Mouse (Mus musculus) forelimb bud, embryonic 11.5 days (tissue): ENCODE measurements at regions not wholly inside any gene's neighbourhood (a gene's known extent, or its start where the extent isn't known, plus 50 kb on each side); places are given as distances from the start of the nearest gene placed in this dataset.
"Not testable (repeated sequence)": the region's sequence is repeated elsewhere in the genome, so short reads cannot be mapped to it uniquely, and the experiment has no call there.

Source experiments
- DNase-seq: peaks from one replicate; pipeline ENCODE4 v3.0.0-alpha.2; 2012; ENCODE audit warnings: low read depth, low spot score

GRCm38 (mm10) chr17:60966401-60966800, 1914.7 kb downstream of the Efna5 start:
- no peak for DNase-seq

- no peak for DNase-seq
These were observed 1915.5 kb downstream of the Efna5 start for GRCm38 (mm10) chr17:60965660-60966059.

DNA sequence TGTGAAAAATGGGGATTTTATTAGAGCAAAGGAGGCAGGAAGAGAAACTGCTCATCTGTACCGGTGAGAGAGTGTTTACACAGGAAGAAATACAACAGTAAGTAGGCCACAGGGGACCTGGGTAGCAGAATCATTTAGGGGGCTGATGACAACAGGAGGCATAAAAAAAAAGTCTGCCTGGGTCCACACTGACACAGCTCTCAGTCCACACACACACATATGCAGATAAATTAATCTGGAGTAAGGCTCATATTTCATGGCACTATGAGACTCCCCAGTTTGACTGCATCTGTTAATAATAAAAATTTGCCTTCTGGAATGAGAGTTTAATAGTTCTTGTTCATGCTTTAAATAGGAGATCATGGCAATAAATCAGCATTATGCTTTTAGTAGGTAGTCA, 1929.7 kb downstream of the Efna5 start:
- DNase-seq = peak; percentile 46

DNA sequence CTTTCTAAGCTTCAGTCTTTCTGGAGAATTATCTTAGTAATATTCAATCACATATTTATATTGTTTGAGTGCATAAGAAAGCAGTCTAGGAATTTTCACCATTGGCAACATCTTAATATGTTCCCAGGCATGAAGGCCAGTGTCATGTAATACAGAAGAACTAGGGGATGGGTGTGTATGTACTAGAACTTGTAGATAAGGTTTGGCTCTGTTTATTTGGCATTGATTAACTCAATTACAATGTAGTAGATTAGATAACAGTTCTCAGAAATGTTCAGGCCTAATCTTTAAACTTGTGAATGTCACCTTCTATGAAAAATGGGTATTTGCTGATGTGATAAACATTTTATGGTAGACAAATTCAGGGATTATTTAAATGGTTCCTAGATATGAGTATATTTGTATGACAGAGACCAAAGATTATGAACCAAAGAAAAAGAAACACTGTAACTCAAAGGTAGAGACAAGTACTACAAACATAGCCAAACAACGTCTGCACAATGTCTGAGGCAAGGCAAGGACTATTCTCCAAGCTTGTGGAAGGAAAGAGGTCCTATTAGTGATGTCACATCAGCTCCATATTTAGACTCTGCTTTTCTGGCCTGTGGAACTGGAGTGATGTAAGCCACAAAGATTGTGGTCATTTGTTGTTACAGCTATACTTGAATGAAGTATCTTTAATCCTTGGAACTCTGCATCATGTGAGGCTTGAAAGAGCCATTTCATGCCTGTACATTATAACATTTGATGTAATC, 1924.8 kb upstream of the Nudt12 start:
- DNase-seq = no peak

GRCm38 (mm10) chr17:60934223-60934622, 1921.1 kb upstream of the Nudt12 start:
- no peak for DNase-seq

GRCm38 (mm10) chr17:60925822-60926383, 1912.7 kb upstream of the Nudt12 start:
- no peak for DNase-seq

DNA sequence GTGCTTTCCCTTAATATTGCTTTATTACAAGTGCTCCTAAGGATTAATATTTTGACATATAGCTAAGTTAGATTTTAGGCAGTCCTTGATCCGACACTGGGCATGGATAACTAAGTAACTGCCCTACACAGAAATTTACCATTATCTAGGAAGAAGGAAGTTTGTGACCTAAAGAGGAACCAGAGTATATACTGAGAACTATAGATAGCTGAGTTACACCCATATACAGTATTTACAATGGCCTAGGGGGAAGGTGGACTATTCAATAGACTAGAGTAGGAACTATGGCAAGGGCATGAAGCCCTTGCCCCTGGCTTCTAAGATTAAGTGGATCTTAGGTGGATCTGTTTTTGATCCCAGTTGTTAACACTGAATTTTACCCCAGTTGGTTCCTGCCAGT, 1869.5 kb upstream of the Nudt12 start:
- not testable (repeated sequence) for DNase-seq

GRCm38 (mm10) chr17:60857445-60857844, 1844.3 kb upstream of the Nudt12 start:
- DNase-seq = no peak

DNA sequence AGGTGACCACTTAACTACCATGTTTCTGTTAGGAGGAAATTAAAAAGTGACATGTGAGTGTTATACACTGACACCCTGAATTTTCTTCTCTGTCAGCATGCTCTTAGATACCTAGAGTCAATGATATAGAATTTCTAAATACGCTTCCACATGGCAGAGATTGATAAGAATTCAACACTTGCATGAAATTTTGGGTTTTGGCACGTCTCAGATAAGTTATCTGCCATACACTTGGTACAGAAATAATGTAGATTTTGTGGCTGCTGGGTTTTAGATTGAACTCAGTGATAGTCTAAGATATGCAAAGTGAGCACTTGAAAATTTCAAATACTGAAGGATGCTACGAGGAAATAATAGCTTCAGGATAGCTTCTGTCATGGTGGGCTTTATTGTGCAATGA, 1841.5 kb upstream of the Nudt12 start:
- DNase-seq = no peak

DNA sequence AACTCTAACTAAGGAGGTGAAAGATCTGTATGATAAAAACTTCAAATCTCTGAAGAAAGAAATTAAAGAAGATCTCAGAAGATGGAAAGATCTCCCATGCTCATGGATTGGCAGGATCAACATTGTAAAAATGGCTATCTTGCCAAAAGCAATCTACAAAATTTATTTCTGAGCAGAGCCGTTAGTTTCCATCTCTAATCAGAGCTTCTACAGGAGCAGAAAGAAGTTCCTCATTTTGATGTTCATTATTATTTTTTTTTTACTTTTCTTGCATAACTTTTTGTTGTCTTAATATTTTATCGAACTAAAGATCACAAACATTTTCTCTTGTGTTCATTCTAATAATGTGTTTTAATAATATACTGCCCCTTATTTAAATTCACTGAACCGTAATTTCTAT, 1825.6 kb upstream of the Nudt12 start:
- not testable (repeated sequence) for DNase-seq

- no peak for DNase-seq
These were observed 1819.4 kb upstream of the Nudt12 start for GRCm38 (mm10) chr17:60832531-60832930.

- no peak for DNase-seq
These were observed 1817.3 kb upstream of the Nudt12 start for GRCm38 (mm10) chr17:60830498-60830897.

DNA sequence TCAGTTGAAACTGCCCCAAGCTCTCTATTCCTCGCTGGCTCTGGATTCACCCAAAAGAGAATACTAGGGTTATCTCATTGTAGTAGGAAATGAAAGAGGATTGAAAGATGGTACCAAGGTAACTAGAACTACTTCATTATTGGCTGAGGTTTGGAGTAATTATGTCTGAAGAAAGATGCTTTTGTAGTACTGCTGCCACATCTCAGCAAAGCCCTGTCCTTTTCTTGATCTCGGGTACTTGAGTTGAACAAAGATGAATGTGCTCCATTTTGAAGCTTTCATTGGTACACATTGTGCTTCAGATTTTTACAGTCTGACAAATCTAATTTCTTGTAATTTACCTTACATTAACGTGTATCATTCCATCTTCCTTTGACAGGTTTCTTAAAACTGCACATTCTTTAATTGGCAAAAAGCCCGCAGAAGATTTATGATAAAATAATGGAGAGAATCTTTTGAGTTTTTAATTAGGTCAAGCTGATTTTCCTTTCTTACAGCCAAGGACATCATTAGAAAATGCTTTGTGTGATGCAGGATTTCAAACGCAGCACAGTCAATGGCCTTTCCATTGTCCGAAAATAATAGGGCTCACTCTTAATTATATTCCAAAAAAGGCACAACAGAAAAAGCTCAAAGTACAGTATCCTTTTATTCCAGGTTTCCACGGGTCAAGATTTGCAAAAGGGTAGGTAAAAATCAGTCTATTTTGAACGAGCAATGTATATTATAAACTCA, 1791.7 kb upstream of the Nudt12 start:
- no peak for DNase-seq

DNA sequence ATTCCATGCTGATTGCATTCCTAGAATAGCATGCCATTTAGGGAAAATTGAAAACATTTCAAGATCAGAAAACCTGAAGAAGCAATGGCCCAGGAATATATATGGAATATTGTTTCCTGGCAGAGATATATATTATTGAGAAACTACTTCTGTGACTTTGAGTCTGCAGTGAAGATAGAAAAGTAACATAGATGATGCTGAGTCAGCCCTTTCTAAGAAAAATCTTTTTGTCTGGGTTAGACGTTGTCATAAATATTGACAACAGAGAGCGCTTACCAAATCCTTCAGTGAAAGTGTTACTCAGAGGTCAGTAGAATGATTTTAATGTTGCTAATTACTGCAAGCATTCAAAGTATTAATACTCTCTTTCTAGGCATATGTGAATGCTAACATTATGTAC, 1749.1 kb upstream of the Nudt12 start:
- DNase-seq = no peak

DNA sequence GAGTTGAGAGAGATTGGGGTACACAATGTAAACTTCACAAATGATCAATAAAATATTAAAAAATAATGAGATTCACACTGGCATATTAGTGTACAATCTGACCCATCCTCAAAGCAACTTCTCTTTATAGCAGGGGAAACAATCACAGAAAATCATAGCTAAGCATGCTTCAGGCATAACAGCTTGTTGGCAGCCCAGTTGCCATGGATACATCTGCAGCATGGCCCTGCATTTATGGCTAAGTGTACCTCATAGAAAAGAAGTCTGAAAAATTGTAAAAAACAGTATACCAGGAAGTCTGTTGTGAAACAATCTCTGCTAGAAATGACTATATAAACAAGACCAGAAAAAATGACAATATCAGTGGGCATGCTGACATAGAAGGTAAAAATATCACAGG, 1747.9 kb upstream of the Nudt12 start:
- no peak for DNase-seq

- DNase-seq = no peak
These were observed 1729.7 kb upstream of the Nudt12 start for GRCm38 (mm10) chr17:60742856-60743255.

DNA sequence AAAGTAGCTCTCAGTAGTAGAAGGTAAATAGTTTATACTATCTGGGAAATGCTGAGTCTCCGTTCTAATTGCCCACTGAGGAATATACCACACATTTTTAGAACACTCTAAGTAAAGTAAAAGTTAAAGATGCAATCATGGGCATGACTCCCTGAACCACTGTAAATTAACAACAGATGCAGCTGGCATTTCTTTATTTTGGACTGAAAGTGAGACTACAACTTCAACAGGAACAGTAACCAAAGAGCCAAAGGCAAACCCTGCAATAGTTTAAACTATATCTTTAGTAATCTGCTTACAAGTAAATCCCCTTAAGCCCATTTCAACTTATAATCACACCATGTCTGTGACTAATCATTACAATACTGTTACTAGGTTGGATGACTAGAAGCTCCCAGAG, 1725.0 kb upstream of the Nudt12 start:
- DNase-seq = no peak

DNA sequence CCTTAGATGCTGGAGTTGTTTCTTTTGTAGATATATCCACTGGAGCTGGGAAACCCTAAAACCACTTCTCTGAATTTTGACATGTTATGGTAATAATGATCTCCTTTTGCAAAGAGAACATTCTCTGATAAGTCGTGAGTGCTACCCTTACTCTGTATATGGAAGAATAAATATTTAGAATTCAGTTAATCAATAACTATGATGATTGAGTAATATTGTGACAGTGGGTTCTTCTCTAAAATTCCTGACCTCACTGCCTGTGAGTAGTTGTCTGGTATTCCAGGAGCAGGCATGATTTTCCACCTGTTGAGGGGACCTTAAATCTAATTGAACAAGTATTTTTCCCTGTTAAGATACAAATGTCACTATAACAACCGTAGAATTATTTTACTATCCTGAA, 1707.0 kb upstream of the Nudt12 start:
- no peak for DNase-seq

GRCm38 (mm10) chr17:60717931-60718621, 1704.9 kb upstream of the Nudt12 start:
- DNase-seq = no peak

GRCm38 (mm10) chr17:60717494-60717893, 1704.3 kb upstream of the Nudt12 start:
- DNase-seq = no peak
